Mouse (Mus musculus) ES-E14 (cell line): ENCODE results near the gene Ccser2.

ENCODE experiments used
- CHD2 ChIP-seq: IDR thresholded peaks from 2 replicates; pipeline ENCODE4 v1.6.1; 2014; ENCODE audit warnings: mild to moderate bottlenecking, low read depth, low read length, inconsistent platforms
- HCFC1 ChIP-seq: IDR thresholded peaks from 2 replicates; pipeline ENCODE4 v1.6.1; 2012; ENCODE audit warnings: low read length, inconsistent platforms, borderline replicate concordance; ENCODE audit not compliant: insufficient read depth

DNA sequence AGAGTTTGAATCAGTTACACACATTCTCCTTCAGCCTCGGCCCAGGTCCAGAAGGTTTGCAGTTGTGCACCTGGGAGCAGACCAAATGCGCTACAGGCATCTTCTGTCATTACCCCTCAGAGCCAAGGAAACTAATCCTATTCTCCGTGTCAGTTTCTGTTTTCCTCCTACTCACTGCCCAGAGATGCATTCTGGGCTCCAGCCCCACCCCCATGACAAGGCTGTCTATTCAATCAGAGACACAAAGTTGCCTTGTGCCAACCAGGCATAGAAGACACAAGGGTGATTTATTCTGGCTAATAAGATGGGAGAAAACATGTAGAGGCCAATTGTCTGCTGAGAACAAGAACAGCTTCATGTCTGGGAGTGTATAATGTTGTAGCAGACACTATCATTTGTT lies 45.1 kb upstream of the Ccser2 start:
- TF ChIP-seq HCFC1 (no peak), CHD2 (no peak)
